Mouse (Mus musculus): ENCODE data around the gene Mov10l1.
A peak's percentile ranks its signal among the peaks of the same experiment; 100 is the strongest.

DNA sequence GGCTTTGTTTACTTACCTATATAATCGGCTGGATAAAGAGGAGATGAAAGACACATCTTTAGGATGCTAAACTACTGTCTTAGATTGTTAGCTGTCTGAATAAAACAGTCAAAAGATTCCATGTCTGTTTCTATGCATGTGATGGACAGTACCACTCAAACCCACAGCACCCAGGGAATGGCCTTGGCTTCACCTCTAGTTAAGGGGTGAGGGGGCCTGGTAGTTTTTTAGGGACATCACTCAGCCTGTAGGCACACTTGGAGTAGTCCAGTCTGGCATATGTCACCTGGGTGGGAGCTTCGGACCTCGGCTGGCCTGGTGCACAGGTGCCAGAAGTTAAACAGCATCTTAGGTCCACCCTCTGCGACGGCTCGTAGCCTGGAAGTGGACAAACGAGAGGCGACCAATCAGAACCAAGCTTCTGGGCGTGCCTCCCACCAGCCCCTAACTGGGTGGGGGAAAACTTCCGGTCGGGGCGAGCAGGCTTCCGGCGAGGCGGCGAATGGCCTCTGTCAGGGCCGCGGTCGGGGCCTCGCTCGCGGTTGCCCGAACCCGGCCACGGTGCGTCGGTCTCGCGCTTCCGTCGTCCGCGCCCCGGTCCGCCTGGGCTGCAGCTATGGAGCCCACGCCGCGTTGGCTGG, 106.0 kb downstream of the Mov10l1 start, which contains the start of gene Selenoo:
- TF ChIP-seq CTCF (IDR thresholded peaks at IDR 0.05; ENCODE audit: extremely low read depth, insufficient read depth, low read length) (no peak), POLR2A (IDR thresholded peaks at IDR 0.05; ENCODE audit: extremely low read depth, insufficient read depth, low read length) (peak; percentile 86)
